Mouse (Mus musculus): ENCODE results near the gene Olig2. TPM values are rescaled to one million over a fixed set of nuclear protein-coding genes. Genes with fewer than 3 reads are reported as not detected.

The Olig2 gene
- total RNA-seq, 2 experiments from 2014 or later = not detected

DNA sequence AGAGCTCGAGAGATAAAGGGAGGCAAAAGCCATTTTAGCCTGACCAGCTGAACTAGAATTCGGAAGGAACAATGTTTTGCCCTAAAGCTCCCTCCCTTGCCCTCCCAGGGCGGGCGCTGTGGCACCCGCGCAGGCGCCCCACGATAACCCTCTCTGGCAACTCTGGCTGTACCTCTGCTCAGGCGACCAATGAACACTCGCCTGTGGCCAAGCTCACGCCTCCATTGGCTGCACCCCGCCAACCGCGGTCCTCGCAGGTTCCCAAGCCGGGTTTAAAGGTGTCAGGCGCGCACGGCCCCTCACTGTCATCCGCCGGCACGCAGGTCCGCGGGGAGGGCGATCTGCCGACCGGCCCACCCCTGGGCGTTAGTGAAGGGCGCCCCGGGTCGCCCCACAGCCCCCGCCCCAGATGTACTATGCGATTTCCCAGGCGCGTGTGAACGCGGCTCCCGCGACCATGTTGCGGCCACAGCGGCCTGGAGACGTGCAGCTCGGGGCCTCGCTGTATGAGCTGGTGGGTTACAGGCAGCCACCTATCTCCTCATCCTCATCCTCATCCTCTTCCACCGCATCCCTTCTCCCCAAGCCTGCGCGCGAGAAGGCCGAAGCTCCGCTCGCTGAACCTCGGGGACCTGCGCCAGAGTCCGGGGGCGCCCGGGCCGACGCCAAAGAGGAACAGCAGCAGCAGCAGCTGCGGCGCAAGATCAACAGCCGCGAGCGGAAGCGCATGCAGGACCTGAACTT, 44.4 kb downstream of the Olig2 start, which contains the start of gene Olig1:
TSS of gene Olig1 (plus strand) at position 305 of the 744 bp plus-strand sequence.
- peak; percentile 57 for ATAC-seq (replicated peaks; ENCODE audit: poor library complexity, severe bottlenecking)

DNA sequence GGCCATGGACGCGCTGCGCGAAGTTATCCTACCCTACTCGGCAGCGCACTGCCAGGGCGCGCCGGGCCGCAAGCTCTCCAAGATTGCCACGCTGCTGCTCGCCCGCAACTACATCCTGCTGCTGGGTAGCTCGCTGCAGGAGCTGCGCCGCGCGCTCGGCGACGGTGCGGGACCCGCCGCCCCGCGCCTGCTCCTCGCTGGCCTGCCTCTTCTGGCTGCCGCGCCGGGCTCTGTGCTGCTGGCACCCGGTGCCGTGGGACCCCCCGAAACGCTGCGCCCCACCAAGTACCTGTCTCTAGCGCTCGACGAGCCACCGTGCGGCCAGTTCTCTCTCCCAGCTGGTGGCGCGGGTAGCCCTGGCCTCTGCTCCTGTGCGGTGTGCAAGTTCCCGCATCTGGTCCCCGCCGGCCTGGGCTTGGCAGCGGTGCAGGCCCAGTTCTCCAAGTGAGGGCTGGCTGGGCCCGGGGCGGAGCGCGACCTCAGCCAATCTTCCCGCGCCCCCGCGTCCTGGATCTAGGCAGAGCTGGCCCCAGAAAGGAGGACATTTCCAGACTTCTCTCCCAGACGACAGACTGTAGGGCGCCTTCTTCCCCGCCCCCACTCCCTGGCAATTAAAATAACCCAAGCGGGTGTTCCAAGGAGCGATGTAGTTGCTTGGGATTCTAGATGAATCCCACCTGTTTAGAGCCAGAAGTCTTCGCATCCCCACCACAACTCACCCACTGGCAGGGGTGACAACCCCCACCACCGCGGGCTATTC, 45.1 kb downstream of the Olig2 start:
- no peak; the same call in 1 of the 2 replicates for ATAC-seq (replicated peaks; ENCODE audit: poor library complexity, severe bottlenecking)

DNA sequence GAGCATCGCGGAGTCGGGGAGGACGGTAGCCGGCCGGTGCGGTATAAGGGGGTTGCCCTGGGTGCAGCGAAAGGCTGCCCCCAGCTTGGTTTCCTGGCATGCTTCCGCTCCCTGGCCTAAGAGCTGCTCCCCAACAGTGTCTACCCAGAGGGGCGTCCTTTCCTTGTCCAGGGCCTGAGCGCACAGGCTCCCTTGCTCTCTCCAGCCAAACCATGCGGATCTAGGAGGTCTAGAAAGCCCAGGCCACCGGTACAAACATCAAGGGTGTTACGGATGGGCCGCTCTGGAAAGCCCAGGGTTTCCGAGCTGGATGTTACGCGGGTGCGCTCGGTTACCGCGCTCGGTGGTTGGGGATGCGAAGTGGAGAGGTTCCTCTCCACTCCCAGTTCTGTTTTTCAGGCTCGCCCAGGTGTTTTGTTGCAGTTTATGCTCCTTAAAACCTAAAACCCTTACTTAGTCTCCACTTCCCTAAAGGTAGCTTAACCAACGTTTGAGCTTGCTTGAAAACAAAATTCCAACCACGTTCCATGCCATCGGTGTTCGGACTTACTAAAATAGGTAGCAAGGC, 45.8 kb downstream of the Olig2 start:
- ATAC-seq (replicated peaks; ENCODE audit: poor library complexity, severe bottlenecking) = no peak

DNA sequence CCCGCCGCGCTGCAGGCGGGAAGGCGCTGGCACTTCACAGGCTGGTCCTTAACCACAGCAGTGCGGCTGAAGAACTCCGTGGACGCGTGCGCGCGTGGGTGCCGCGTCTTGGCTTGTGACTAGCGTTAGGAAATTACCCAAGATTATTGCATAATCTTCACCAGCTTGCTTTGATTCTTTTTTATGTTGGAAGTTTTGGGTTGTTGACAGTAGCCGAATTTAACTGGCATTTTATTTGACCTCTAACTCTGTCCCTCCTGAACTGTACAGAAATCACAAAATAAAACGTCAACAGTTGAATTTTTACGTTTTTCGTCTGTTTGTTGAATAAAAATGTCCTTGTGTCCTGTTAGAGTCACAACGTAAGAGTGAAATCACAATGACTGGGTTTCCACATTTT, 46.4 kb downstream of the Olig2 start:
- no peak for ATAC-seq (replicated peaks; ENCODE audit: poor library complexity, severe bottlenecking)

Other genes starting within 250 kb of the Olig2 start
- 35.8 and 46.0 TPM in 2 replicates for gene Synj1, start 214.1 kb upstream of the Olig2 start, total RNA-seq (2014; fragmentation: Nextera tagmentation)
- gene Synj1, start 214.1 kb upstream of the Olig2 start, total RNA-seq (2017) = 23.8 and 25.2 TPM in 2 replicates
- gene Paxbp1, start 180.9 kb upstream of the Olig2 start, total RNA-seq (2014; fragmentation: Nextera tagmentation) = 77.7 and 114 TPM in 2 replicates
- 77.8 and 112 TPM in 2 replicates for gene Paxbp1, start 180.9 kb upstream of the Olig2 start, total RNA-seq (2017)
- gene 4932438H23Rik, start 130.3 kb upstream of the Olig2 start, total RNA-seq (2014; fragmentation: Nextera tagmentation) = not detected in 2 replicates
- 0.88 TPM in 1 of 2 replicates, not detected in the other for gene 4932438H23Rik, start 130.3 kb upstream of the Olig2 start, total RNA-seq (2017)
- not detected in 2 replicates for gene Olig1, start 44.3 kb downstream of the Olig2 start, total RNA-seq (2014; fragmentation: Nextera tagmentation)
- gene Olig1, start 44.3 kb downstream of the Olig2 start, total RNA-seq (2017) = not detected in 2 replicates
- 130 and 164 TPM in 2 replicates for gene Ifnar2, start 147.3 kb downstream of the Olig2 start, total RNA-seq (2014; fragmentation: Nextera tagmentation)
- 115 and 139 TPM in 2 replicates for gene Ifnar2, start 147.3 kb downstream of the Olig2 start, total RNA-seq (2017)
- gene Gm21970, start 166.3 kb downstream of the Olig2 start, total RNA-seq (2014; fragmentation: Nextera tagmentation) = not detected in 2 replicates
- gene Gm21970, start 166.3 kb downstream of the Olig2 start, total RNA-seq (2017) = not detected in 2 replicates
- gene Il10rb, start 180.7 kb downstream of the Olig2 start, total RNA-seq (2014; fragmentation: Nextera tagmentation) = 36.6 and 48.8 TPM in 2 replicates
- gene Il10rb, start 180.7 kb downstream of the Olig2 start, total RNA-seq (2017) = 41.3 and 45.8 TPM in 2 replicates

Measured in granulocyte monocyte progenitor cell, adult 5-6 weeks (primary cell).